Mouse (Mus musculus) lung, postnatal 0 days (tissue): ENCODE data around the gene Zbtb22.
"Not testable (repeated sequence)": the region's sequence is repeated elsewhere in the genome, so short reads cannot be mapped to it uniquely, and the experiment has no call there.

Experiments used
- CTCF ChIP-seq: IDR thresholded peaks from 2 replicates; pipeline ENCODE4 v1.5.1; 2016; ENCODE audit warnings: antibody characterized with exemption, mild to moderate bottlenecking
- EP300 ChIP-seq: IDR thresholded peaks from 2 replicates; pipeline ENCODE4 v1.6.1; 2016; ENCODE audit warnings: antibody characterized with exemption, mild to moderate bottlenecking, control low read depth

GRCm38 (mm10) chr17:33904835-33905234 is 10.9 kb upstream of the Zbtb22 start, which contains the start of gene Platr17:
- not testable (repeated sequence) for TF ChIP-seq CTCF, EP300
